Mouse (Mus musculus): ENCODE results near the gene Rps6kl1. TPM values are rescaled to one million over a fixed set of nuclear protein-coding genes. Genes with fewer than 3 reads are reported as not detected.

Rps6kl1 gene
- total and polyA plus RNA-seq, 3 experiments = 5.4 to 6.2 TPM; not detected in 1

GRCm38 (mm10) chr12:85141096-85141495, 10.0 kb downstream of the Rps6kl1 start:
- no peaks in the 10 kb centered on the region for H3K27me3 ChIP-seq (ENCODE audit: control insufficient read depth in 1 of 2, insufficient read depth in 2 of 2, low read length in 2 of 2)
- H3K27ac ChIP-seq (ENCODE audit: control insufficient read depth, low read depth, low read length) = no peak overlapping the region
- no peaks in the 10 kb centered on the region for H3K36me3 ChIP-seq (ENCODE audit: control insufficient read depth in 1 of 2, insufficient read depth in 2 of 2, low read length in 2 of 2)
- no peak overlapping the region for H3K4me3 ChIP-seq (ENCODE audit: control insufficient read depth in 1 of 2, insufficient read depth in 1 of 2, low read depth in 2 of 2, low read length in 2 of 2)
- no peaks in the 10 kb centered on the region for H3K79me2 ChIP-seq (ENCODE audit: control insufficient read depth, insufficient read depth, low read length, poor library complexity)
- H3K4me1 ChIP-seq (ENCODE audit: control insufficient read depth in 1 of 2, insufficient read depth in 2 of 2, low read length in 2 of 2) = no peaks in the 10 kb centered on the region
- H3K9me3 ChIP-seq (replicated peaks; ENCODE audit: insufficient read depth, low read length) = no peaks in the 10 kb centered on the region
- TF ChIP-seq ETS1 (IDR thresholded peaks at IDR 0.05; ENCODE audit: low read depth, low read length) (no peak), NRF1 (IDR thresholded peaks at IDR 0.05; ENCODE audit: insufficient read depth, low read depth, low read length, poor library complexity, severe bottlenecking) (no peak), MAX (IDR thresholded peaks at IDR 0.05; ENCODE audit: low read length) (no peak), MAZ (IDR thresholded peaks at IDR 0.05; ENCODE audit: low read depth, low read length) (no peak), MYB (IDR thresholded peaks at IDR 0.05; ENCODE audit: low read depth, low read length) (no peak), MYC (IDR thresholded peaks at IDR 0.05; ENCODE audit: low read depth, low read length) (no peak), ZKSCAN1 (IDR thresholded peaks at IDR 0.05; ENCODE audit: low read depth, low read length) (no peak), GATA1 (IDR thresholded peaks at IDR 0.05; ENCODE audit: low read depth, low read length) (no peak), GABPA (IDR thresholded peaks at IDR 0.05; ENCODE audit: low read depth, low read length) (no peak), EP300 (IDR thresholded peaks at IDR 0.05; ENCODE audit: low read depth in 1 of 2, low read length in 2 of 2) (no peak), JUND (IDR thresholded peaks at IDR 0.05; ENCODE audit: low read depth, low read length) (no peak), USF1 (IDR thresholded peaks at IDR 0.05; ENCODE audit: low read depth, low read length) (no peak), ELF1 (IDR thresholded peaks at IDR 0.05; ENCODE audit: low read depth, low read length) (no peak), KAT2A (conservative IDR thresholded peaks at IDR 0.05; ENCODE audit: low read depth, low read length) (no peak)
- DNase-seq (ENCODE audit: low read depth, low spot score) = no peak
- H3K9ac ChIP-seq (ENCODE audit: control insufficient read depth, low read depth, low read length, poor library complexity, severe bottlenecking) = no peak overlapping the region

DNA sequence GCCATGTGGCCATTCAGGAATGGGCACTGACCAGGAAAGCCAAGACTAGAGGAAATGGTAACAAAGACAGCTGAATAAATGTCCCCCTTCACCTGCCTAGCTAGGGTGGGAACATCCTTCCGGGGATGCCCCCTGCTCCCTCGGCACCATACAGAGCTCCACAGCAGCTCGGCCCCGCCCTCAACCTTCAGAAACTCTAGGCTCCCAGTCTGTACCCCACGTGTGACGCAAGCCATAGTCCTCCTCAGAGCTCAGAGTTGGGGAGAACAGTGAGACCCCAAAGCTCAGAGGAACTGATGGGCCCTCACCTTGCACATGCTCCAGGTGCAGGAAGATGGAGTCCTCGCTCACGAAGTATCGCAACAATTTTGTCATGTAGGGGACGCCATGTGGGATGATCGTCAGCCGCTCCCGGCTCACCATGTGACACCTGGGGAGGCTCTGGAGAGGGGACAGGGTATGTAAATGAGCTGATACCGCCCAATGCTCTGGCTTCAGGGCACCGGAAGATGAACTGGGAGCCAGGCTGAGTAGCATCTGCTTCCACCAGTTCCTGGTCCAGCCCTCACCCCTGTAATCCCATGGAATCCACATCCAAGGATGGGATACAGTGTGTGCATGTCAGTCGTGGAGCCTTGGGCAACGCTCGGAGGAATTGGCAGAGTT, 10.9 kb downstream of the Rps6kl1 start:
- H3K4me1 ChIP-seq (ENCODE audit: control insufficient read depth in 1 of 2, insufficient read depth in 2 of 2, low read length in 2 of 2) = no peaks in the 10 kb centered on the region
- H3K27ac ChIP-seq (ENCODE audit: control insufficient read depth, low read depth, low read length) = no peak overlapping the region
- H3K36me3 ChIP-seq (ENCODE audit: control insufficient read depth in 1 of 2, insufficient read depth in 2 of 2, low read length in 2 of 2) = no peaks in the 10 kb centered on the region
- H3K9ac ChIP-seq (ENCODE audit: control insufficient read depth, low read depth, low read length, poor library complexity, severe bottlenecking) = no peak overlapping the region
- no peaks in the 10 kb centered on the region for H3K79me2 ChIP-seq (ENCODE audit: control insufficient read depth, insufficient read depth, low read length, poor library complexity)
- no peaks in the 10 kb centered on the region for H3K9me3 ChIP-seq (replicated peaks; ENCODE audit: insufficient read depth, low read length)
- DNase-seq (ENCODE audit: low read depth, low spot score) = no peak
- TF ChIP-seq NELFE (IDR thresholded peaks at IDR 0.05; ENCODE audit: low read depth, low read length) = no peak
- H3K27me3 ChIP-seq (ENCODE audit: control insufficient read depth in 1 of 2, insufficient read depth in 2 of 2, low read length in 2 of 2) = no peaks in the 10 kb centered on the region
- no peak overlapping the region for H3K4me3 ChIP-seq (ENCODE audit: control insufficient read depth in 1 of 2, insufficient read depth in 1 of 2, low read depth in 2 of 2, low read length in 2 of 2)

Measured in MEL (cell line).